Mouse (Mus musculus) T-helper 2 cell (primary cell): ENCODE measurements around the gene Elp4.

ENCODE experiments used
- in situ Hi-C: fragments of 300-600 bp; cut with MboI, MseI; formaldehyde crosslinking; loops from one replicate; pipeline ENCODE4 v1.15.1; 2025; ENCODE audit warnings: high pct_unique_total_duplicates

Elp4 gene

DNA sequence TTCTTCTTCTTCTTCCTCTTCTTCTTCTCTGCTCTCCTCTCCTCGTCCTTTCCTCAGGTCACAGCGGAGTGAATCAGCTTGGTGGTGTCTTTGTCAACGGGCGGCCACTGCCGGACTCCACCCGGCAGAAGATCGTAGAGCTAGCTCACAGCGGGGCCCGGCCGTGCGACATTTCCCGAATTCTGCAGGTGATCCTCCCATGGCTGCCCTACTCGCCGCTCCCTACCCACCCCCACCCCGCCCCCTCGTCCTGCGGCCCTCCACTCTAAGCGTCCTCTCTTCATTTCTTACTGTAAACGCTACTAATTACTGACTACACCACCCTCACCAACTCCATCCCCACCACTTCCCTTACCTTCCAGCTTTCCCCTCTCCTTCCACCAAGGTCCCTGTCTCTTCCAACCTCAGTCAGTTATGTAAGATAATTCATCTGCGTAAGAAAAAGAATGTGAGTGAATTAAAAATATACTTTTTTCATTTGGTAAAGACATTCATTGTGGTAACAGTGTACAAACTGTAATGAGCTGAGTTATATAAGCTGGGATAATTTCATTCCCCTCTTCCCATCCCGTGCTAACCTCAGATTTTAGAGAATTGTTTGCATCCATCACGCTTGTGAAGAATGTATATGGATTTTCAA, 220.5 kb downstream of the Elp4 start:
- in situ Hi-C loops: no loop called here

DNA sequence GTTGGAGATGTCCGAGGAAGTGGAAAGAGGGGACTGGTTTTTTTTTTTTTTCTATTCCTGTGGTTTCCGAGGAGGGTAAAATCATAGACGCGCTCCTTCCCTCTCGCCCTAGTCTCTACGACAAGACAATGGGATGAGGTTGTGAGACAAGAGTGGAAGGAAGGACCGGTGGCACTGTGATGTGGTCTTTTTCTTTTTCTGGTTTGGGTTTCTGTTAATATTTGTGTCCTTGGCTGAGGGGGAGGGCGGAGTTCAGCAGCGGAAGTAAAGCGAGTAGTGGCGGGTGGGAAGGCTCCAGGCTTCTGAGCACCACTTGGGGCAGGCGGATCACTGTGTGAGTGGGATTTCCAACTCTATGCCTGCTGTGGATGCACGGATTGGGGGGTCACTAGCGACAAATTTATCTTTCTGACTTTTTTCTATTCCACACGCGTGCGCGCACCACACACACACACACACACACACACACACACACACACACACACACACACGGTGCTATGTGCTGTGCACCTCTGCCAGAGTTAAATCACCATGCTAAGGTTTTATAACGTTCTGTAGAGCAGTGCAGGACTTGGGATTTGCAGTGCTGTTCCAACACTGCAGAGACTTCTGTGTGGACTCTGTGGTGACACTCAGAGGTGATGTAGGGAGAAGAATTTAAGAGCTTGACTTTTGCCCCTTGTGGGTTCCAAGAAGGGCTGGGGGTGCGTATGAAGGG, 221.6 kb downstream of the Elp4 start:
- in situ Hi-C loops: no loop called here

GRCm38 (mm10) chr2:105682011-105682501, 222.3 kb downstream of the Elp4 start:
- in situ Hi-C loops: no loop called here

DNA sequence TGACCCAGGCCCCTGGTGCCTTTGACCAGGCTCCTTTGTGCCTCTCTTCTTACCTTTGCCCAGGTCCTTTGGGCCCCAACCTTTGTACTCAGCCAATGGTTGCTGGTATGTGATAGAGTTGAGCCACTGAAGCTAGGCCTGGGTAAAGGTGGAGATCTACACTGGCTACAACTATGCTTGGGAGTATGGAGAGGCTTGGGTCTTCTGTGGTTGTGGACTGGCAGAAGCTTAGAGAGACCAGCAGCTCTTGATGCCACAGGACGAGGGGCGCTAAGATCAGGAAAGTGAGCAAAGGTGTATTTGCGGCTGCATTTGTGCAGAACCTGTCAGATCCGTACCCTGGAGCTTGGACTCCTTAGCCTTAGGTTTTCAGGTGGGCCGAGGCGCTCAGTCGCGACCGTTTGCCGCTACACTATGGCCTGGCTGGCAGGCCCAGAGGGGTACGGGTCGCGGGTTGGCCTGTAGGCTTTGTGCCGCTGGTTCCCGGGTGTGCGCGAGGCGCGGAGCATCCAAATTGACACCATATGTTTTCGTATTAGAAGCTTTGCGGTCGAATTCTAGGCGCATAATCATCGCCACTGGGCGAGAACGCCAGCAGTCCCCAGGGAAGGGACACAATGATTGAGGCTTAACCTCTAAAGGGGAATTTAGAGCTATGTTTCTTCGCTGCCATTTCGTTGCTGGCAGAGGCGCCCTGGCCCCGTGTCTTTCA, 223.2 kb downstream of the Elp4 start:
- in situ Hi-C loops: no loop called here

DNA sequence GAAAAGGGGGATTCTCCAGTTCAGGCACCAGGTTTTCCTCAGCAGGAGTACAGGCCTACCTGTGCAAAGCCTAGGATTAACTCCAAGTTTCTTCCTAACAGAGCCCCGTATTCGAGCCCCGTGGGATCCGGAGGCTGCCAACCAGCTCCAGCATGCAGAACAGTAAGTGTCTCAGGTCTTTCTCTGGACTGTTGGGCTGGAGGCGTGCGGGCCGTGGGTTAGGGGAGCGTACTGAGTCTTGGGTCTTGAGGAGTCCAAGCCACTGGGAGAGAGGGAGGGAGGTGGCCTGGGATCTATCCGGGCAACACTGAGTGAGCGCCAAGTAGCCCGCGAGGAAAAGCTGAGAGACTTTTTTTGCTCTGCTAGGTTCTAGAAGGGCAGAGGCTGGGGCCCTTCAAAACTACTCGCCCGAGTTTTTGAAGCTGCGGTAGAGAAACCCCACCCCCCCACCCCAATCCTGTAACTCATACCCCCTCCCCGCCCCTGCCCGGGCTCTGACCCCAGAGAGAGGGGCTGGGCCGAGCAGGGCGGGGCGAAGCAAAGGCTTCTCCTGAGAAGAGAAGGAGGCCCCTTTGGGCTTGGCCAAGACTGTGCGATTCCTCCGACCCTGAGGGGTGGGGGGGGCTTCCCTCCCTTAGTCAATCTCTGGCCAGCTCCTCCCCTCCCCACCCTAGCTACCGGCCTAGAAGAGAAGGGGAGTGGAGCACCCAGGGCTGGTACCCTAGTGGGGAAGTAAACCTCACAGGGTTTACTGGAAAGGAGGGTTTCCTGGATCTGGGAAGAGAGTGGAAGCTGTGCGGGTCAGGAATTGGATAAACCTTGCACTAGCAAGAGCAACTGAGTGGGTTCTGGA, 224.0 kb downstream of the Elp4 start:
- in situ Hi-C loops: no loop called here

DNA sequence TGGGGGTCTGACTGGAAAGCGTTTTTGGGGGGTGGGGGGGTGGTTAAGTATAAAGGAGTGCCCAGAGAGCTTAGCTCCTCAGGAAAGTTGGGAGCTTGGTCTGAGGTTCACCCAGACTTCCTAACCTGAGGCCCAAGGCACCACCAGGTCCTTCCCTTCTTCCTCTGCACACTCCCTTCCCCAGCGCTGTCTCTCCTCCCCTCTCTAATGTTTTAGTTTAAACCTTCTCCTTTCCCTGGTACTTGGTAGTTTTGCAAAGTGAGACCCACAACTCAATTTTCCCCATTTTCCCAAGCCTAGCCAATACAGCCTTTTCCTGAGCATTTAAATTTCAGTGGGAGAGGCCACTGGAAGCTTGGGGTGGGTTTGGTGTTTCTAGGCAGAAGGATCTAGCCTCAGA, 225.0 kb downstream of the Elp4 start:
- in situ Hi-C loops: loop anchor here (10.0 kb wide), 1 partner anchor 225 kb away; the partner anchor contains the start of genes Elp4 and Immp1l

- in situ Hi-C loops: loop anchor here (10.0 kb wide), 1 partner anchor 226 kb away; the partner anchor contains the start of genes Elp4 and Immp1l
These were observed 225.5 kb downstream of the Elp4 start for GRCm38 (mm10) chr2:105678880-105679321.

DNA sequence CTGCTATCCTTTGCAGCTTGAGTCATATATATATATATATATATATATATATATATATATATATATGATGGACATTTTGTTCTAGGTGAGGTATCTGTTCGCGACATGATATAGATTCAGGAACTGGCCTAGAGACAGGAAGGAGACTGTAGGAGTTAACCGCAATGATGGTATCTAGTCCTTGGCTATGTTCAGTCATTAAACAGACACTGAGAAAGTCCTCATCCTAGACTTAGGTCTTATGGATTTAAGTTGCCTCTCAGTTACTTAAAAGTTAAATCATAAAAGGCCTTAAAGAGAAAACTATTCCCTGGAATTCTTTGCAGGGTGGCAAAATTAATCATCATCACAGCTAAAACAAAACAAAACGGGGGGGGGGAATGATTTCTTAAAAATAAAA, 226.1 kb downstream of the Elp4 start:
- in situ Hi-C loops: loop anchor here (10.0 kb wide), 1 partner anchor 226 kb away; the partner anchor contains the start of genes Elp4 and Immp1l

DNA sequence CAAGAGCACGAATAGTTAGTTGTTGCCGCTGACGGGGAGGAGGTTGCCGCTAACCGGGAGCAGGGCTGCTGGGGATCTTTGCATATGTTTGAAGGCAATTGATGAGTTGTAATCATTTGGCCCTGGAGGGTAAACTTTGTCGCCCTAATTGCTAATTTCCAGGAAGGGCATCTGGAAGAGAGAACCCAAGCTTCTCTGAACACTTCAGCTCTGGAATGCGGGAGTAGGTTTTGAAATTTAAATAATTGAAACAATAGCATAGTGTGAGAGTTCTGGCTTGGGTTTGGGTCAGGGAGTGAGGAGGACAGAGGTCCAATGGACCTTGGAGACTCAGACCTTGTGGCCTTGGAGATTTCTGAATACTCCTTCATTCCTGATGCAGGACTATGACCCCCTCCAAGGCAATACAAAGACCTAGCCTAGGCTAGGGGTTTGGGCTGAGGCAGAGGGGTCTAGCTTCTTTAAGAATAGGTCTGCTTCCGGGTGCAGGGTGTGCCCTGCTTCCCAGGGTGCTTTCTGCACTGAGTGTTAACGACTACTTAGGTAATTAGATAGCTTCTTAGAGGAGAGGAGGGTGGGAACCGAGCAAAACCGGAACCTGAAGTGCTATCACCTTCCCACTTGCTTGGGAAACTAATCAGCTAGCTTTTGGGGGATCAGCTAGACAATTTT, 226.8 kb downstream of the Elp4 start:
- in situ Hi-C loops: loop anchor here (10.0 kb wide), 1 partner anchor 227 kb away; the partner anchor contains the start of genes Elp4 and Immp1l

DNA sequence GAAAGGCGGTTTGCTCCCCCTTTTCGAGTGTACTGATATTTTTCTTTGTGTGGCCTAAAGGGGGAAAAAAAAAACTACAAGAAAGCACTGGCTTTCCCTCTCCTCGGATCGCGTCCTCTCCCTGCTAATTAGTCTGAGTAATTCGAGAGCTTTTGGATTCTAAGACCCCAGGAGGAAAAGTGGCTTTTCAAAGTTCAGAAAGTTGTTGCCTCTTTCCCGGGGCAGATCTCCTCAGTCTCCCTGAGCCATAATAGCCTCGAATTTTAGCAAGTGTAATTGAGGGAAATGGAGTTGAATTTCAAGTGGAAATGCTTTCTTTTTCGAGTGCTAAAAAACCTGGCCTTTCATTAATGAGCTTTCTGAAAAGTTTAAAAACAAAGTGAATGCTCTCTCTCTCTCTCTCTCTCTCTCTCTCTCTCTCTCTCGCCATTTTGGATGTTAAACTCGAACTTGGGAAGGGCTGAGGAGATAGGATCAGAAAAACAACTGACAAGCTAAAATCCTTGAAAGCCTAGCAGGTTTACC, 227.4 kb downstream of the Elp4 start:
- in situ Hi-C loops: loop anchor here (10.0 kb wide), 1 partner anchor 228 kb away; the partner anchor contains the start of genes Elp4 and Immp1l

DNA sequence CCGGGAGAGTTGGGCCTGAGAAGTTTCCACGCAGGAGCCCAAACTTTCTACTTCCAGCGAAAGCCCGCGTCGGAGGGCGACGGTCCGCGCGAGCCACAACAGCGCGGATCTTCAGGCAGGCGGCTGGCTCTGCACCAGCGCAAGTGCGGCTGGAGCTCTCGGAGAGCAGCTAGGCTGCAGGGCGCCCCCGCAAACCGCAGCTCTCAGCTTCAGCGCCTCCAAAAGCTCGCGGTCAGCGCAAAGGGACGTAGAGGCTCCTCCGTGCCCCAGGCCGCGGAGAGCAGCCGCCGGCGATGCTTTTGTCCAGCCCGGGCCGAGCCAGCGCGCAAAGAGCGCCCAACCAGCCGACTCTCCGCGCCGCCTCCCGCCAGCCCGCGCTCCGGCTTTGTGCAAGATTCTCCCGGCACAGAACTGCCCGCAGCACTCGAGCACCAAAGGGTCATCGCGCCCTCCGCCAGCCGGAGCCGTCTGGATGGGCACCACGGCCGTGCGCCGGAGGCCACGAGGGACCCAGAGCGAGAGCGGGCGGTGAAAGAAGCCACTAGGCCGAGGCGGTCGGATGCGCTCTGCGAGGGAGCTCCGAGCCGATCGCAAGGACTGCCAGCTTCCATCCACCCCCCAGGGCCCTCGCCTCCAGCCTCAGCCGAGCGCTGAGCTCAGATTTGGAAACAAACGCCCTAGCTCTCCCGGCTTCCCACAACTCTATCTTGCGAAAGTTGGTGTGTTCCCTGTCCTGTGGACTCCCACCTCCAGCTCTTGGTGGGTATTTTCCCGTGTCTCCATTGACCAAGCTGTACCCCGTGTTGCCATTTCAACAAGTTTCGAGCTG, 228.1 kb downstream of the Elp4 start:
- in situ Hi-C loops: loop anchor here (10.0 kb wide), 1 partner anchor 229 kb away; the partner anchor contains the start of genes Elp4 and Immp1l

- in situ Hi-C loops: loop anchor here (10.0 kb wide), 1 partner anchor 229 kb away; the partner anchor contains the start of genes Elp4 and Immp1l
These were observed 228.7 kb downstream of the Elp4 start for GRCm38 (mm10) chr2:105675730-105676079.

GRCm38 (mm10) chr2:105674875-105675729, 229.3 kb downstream of the Elp4 start:
- in situ Hi-C loops: loop anchor here (10.0 kb wide), 1 partner anchor 230 kb away; the partner anchor contains the start of genes Elp4 and Immp1l

DNA sequence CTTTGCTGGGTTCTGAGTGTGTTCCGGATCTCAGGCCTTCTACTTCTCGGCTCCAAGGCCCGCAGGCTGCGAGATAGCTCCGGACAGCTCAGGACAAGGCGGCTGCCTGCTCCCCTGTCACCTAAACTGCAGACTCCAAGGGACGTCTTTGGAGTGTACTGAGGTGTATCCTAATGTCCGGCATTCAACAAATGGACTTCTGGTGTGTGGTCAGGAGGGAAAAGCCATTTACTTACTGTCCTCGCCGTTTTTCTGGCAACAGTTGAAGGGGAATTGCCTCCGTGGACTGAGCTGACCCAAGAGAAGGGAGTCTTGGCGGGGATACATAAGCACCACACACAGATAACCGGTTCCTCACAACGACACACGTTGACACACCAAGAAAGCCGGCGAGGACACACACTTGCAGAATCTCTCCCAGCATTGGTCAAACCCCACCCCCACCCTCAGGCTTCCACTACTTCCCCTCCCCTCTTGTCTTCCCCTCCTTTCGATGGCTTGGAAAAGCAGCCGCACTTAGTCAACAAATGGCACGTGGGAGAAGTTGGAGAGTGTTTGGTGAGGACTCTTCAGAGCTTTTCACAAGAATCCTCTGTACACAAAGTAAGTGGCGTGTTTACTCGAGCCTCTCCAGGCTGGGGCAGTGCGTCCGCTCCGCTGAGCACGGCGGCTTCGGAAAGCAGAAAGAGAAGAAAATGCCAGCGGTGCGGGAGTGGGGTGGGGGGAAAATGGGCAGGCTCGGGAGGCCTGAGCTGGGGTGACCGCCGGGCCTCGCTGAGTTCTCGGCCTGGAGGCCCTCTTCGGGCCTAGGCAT, 230.1 kb downstream of the Elp4 start:
- in situ Hi-C loops: loop anchor here (10.0 kb wide), 1 partner anchor 231 kb away; the partner anchor contains the start of genes Elp4 and Immp1l

- in situ Hi-C loops: loop anchor here (10.0 kb wide), 1 partner anchor 231 kb away; the partner anchor contains the start of genes Elp4 and Immp1l
These were observed 230.7 kb downstream of the Elp4 start for GRCm38 (mm10) chr2:105673631-105674060.

- in situ Hi-C loops: loop anchor here (10.0 kb wide), 1 partner anchor 232 kb away; the partner anchor contains the start of genes Elp4 and Immp1l
These were observed 231.3 kb downstream of the Elp4 start for GRCm38 (mm10) chr2:105673054-105673453.

- in situ Hi-C loops: loop anchor here (10.0 kb wide), 1 partner anchor 232 kb away; the partner anchor contains the start of genes Elp4 and Immp1l
These were observed 231.8 kb downstream of the Elp4 start for GRCm38 (mm10) chr2:105672596-105672960.
